Mouse (Mus musculus): Measurements from ENCODE around the gene Wfdc3. TPM values are rescaled to one million over a fixed set of nuclear protein-coding genes. Genes with fewer than 3 reads are reported as not detected.

Wfdc3 gene
- polyA plus RNA-seq, 1 experiment = 0.60 TPM

- Histone ChIP-seq H3K4me1 (ENCODE audit: control insufficient read depth, insufficient read depth, low read length) (no peaks in the 10 kb centered on the region), H3K9ac (ENCODE audit: low read depth, poor library complexity, severe bottlenecking) (no peak overlapping the region), H3K27me3 (ENCODE audit: control insufficient read depth, insufficient read depth, low read length, poor library complexity, severe bottlenecking) (no peaks in the 10 kb centered on the region), H3K4me3 (ENCODE audit: low read depth, low read length) (no peak overlapping the region), H3K27ac (ENCODE audit: insufficient read depth, low read length) (no peak overlapping the region), H3K9me3 (replicated peaks; ENCODE audit: control insufficient read depth, insufficient read depth, low read length, poor library complexity, severe bottlenecking) (peaks cover 4% of the 10 kb centered on the region), H3K36me3 (ENCODE audit: control insufficient read depth, insufficient read depth, low read length, poor library complexity, severe bottlenecking) (no peaks in the 10 kb centered on the region)
- TF ChIP-seq CTCF (IDR thresholded peaks at IDR 0.05; ENCODE audit: low read depth, low read length) (no peak), POLR2A (IDR thresholded peaks at IDR 0.05; ENCODE audit: insufficient read depth, low read length) (no peak), EP300 (IDR thresholded peaks at IDR 0.05; ENCODE audit: insufficient read depth, low read depth, low read length) (no peak)
These were observed 44.0 kb downstream of the Wfdc3 start for GRCm38 (mm10) chr2:164701761-164702160.

GRCm38 (mm10) chr2:164700959-164701358 is 44.8 kb downstream of the Wfdc3 start:
- Histone ChIP-seq H3K9ac (ENCODE audit: low read depth, poor library complexity, severe bottlenecking) (no peak overlapping the region), H3K4me1 (ENCODE audit: control insufficient read depth, insufficient read depth, low read length) (no peaks in the 10 kb centered on the region), H3K27ac (ENCODE audit: insufficient read depth, low read length) (no peak overlapping the region), H3K36me3 (ENCODE audit: control insufficient read depth, insufficient read depth, low read length, poor library complexity, severe bottlenecking) (no peaks in the 10 kb centered on the region), H3K27me3 (ENCODE audit: control insufficient read depth, insufficient read depth, low read length, poor library complexity, severe bottlenecking) (no peaks in the 10 kb centered on the region; the same call in 1 of the 2 replicates), H3K4me3 (ENCODE audit: low read depth, low read length) (no peak overlapping the region), H3K9me3 (replicated peaks; ENCODE audit: control insufficient read depth, insufficient read depth, low read length, poor library complexity, severe bottlenecking) (peaks cover 4% of the 10 kb centered on the region)
- no peak for TF ChIP-seq POLR2A (IDR thresholded peaks at IDR 0.05; ENCODE audit: insufficient read depth, low read length)
- no peak for TF ChIP-seq EP300 (IDR thresholded peaks at IDR 0.05; ENCODE audit: insufficient read depth, low read depth, low read length)
- TF ChIP-seq CTCF (IDR thresholded peaks at IDR 0.05; ENCODE audit: low read depth, low read length) = no peak

GRCm38 (mm10) chr2:164698201-164698600 is 47.5 kb downstream of the Wfdc3 start, which contains the start of gene Spint4:
TSS of gene Spint4 (plus strand) at chr2:164698501.
- H3K9ac ChIP-seq (ENCODE audit: low read depth, poor library complexity, severe bottlenecking) = no peak within 1 kb of the TSS
- H3K36me3 ChIP-seq (ENCODE audit: control insufficient read depth, insufficient read depth, low read length, poor library complexity, severe bottlenecking) = no peaks in the 10 kb centered on the region
- no peaks in the 10 kb centered on the region for H3K4me1 ChIP-seq (ENCODE audit: control insufficient read depth, insufficient read depth, low read length)
- no peak for TF ChIP-seq POLR2A (IDR thresholded peaks at IDR 0.05; ENCODE audit: insufficient read depth, low read length)
- TF ChIP-seq EP300 (IDR thresholded peaks at IDR 0.05; ENCODE audit: insufficient read depth, low read depth, low read length) = no peak
- TF ChIP-seq CTCF (IDR thresholded peaks at IDR 0.05; ENCODE audit: low read depth, low read length) = no peak
- H3K9me3 ChIP-seq (replicated peaks; ENCODE audit: control insufficient read depth, insufficient read depth, low read length, poor library complexity, severe bottlenecking) = no peaks in the 10 kb centered on the region
- no peak within 1 kb of the TSS for H3K27ac ChIP-seq (ENCODE audit: insufficient read depth, low read length)
- H3K4me3 ChIP-seq (ENCODE audit: low read depth, low read length) = no peak within 1 kb of the TSS
- no peaks in the 10 kb centered on the region; the same call in 1 of the 2 replicates for H3K27me3 ChIP-seq (ENCODE audit: control insufficient read depth, insufficient read depth, low read length, poor library complexity, severe bottlenecking)

- Histone ChIP-seq H3K4me3 (ENCODE audit: low read depth, low read length) (no peak within 1 kb of the TSS), H3K27ac (ENCODE audit: insufficient read depth, low read length) (no peak within 1 kb of the TSS)
- no peak for TF ChIP-seq POLR2A (IDR thresholded peaks at IDR 0.05; ENCODE audit: insufficient read depth, low read length)
- TF ChIP-seq CTCF (IDR thresholded peaks at IDR 0.05; ENCODE audit: low read depth, low read length) = no peak
- no peak for TF ChIP-seq EP300 (IDR thresholded peaks at IDR 0.05; ENCODE audit: insufficient read depth, low read depth, low read length)
These were observed 60.9 kb downstream of the Wfdc3 start, which contains the start of gene Wfdc13 for GRCm38 (mm10) chr2:164684807-164685206. TSS of gene Wfdc13 (plus strand) at chr2:164685107.

More at GRCm38 (mm10) chr2:164684807-164685206, 60.9 kb downstream of the Wfdc3 start, which contains the start of gene Wfdc13:
- H3K9me3 ChIP-seq (replicated peaks; ENCODE audit: control insufficient read depth, insufficient read depth, low read length, poor library complexity, severe bottlenecking) = no peaks in the 10 kb centered on the region
- no peaks in the 10 kb centered on the region for H3K4me1 ChIP-seq (ENCODE audit: control insufficient read depth, insufficient read depth, low read length)
- no peak within 1 kb of the TSS for H3K9ac ChIP-seq (ENCODE audit: low read depth, poor library complexity, severe bottlenecking)
- no peaks in the 10 kb centered on the region for H3K36me3 ChIP-seq (ENCODE audit: control insufficient read depth, insufficient read depth, low read length, poor library complexity, severe bottlenecking)
- no peaks in the 10 kb centered on the region for H3K27me3 ChIP-seq (ENCODE audit: control insufficient read depth, insufficient read depth, low read length, poor library complexity, severe bottlenecking)

Other genes starting within 250 kb of the Wfdc3 start
- gene Pigt, start 248.4 kb downstream of the Wfdc3 start, polyA plus RNA-seq (2011; ENCODE audit: insufficient read depth, insufficient read length, low read depth, missing spikeins) = 49.9 and 52.7 TPM in 2 replicates
- gene Wfdc2, start 183.5 kb downstream of the Wfdc3 start, polyA plus RNA-seq (2011; ENCODE audit: insufficient read depth, insufficient read length, low read depth, missing spikeins) = 123 and 135 TPM in 2 replicates
- gene Spint3, start 172.5 kb downstream of the Wfdc3 start, polyA plus RNA-seq (2011; ENCODE audit: insufficient read depth, insufficient read length, low read depth, missing spikeins) = not detected in 2 replicates
- gene Wfdc6a, start 160.5 kb downstream of the Wfdc3 start, polyA plus RNA-seq (2011; ENCODE audit: insufficient read depth, insufficient read length, low read depth, missing spikeins) = not detected in 2 replicates
- not detected in 2 replicates for gene Eppin, start 152.3 kb downstream of the Wfdc3 start, polyA plus RNA-seq (2011; ENCODE audit: insufficient read depth, insufficient read length, low read depth, missing spikeins)
- gene Wfdc6b, start 132.4 kb downstream of the Wfdc3 start, polyA plus RNA-seq (2011; ENCODE audit: insufficient read depth, insufficient read length, low read depth, missing spikeins) = not detected in 2 replicates
- not detected in 2 replicates for gene Wfdc8, start 132.3 kb downstream of the Wfdc3 start, polyA plus RNA-seq (2011; ENCODE audit: insufficient read depth, insufficient read length, low read depth, missing spikeins)
- gene Wfdc16, start 107.1 kb downstream of the Wfdc3 start, polyA plus RNA-seq (2011; ENCODE audit: insufficient read depth, insufficient read length, low read depth, missing spikeins) = not detected in 2 replicates
- not detected in 2 replicates for gene Wfdc10, start 89.9 kb downstream of the Wfdc3 start, polyA plus RNA-seq (2011; ENCODE audit: insufficient read depth, insufficient read length, low read depth, missing spikeins)
- gene Wfdc9, start 89.3 kb downstream of the Wfdc3 start, polyA plus RNA-seq (2011; ENCODE audit: insufficient read depth, insufficient read length, low read depth, missing spikeins) = not detected in 2 replicates
- gene Wfdc11, start 71.8 kb downstream of the Wfdc3 start, polyA plus RNA-seq (2011; ENCODE audit: insufficient read depth, insufficient read length, low read depth, missing spikeins) = not detected in 2 replicates
- gene Wfdc13, start 60.8 kb downstream of the Wfdc3 start, polyA plus RNA-seq (2011; ENCODE audit: insufficient read depth, insufficient read length, low read depth, missing spikeins) = 0.57 TPM in 1 of 2 replicates, not detected in the other
- gene Spint4, start 47.4 kb downstream of the Wfdc3 start, polyA plus RNA-seq (2011; ENCODE audit: insufficient read depth, insufficient read length, low read depth, missing spikeins) = not detected in 2 replicates
- gene Spint5, start 30.6 kb downstream of the Wfdc3 start, polyA plus RNA-seq (2011; ENCODE audit: insufficient read depth, insufficient read length, low read depth, missing spikeins) = not detected in 2 replicates
- 26.7 and 30.4 TPM in 2 replicates for gene Dnttip1, start 52 bp upstream of the Wfdc3 start, polyA plus RNA-seq (2011; ENCODE audit: insufficient read depth, insufficient read length, low read depth, missing spikeins)
- gene Ube2c, start 24.0 kb upstream of the Wfdc3 start, polyA plus RNA-seq (2011; ENCODE audit: insufficient read depth, insufficient read length, low read depth, missing spikeins) = 366 and 371 TPM in 2 replicates
- 0.88 and 1.6 TPM in 2 replicates for gene Tnnc2, start 34.0 kb upstream of the Wfdc3 start, polyA plus RNA-seq (2011; ENCODE audit: insufficient read depth, insufficient read length, low read depth, missing spikeins)
- 10.7 and 11.2 TPM in 2 replicates for gene Snx21, start 39.9 kb upstream of the Wfdc3 start, polyA plus RNA-seq (2011; ENCODE audit: insufficient read depth, insufficient read length, low read depth, missing spikeins)
- gene Acot8, start 59.0 kb upstream of the Wfdc3 start, polyA plus RNA-seq (2011; ENCODE audit: insufficient read depth, insufficient read length, low read depth, missing spikeins) = 15.0 and 15.7 TPM in 2 replicates
- gene Zswim3, start 59.2 kb upstream of the Wfdc3 start, polyA plus RNA-seq (2011; ENCODE audit: insufficient read depth, insufficient read length, low read depth, missing spikeins) = 10.7 and 12.1 TPM in 2 replicates
- gene Zswim1, start 76.8 kb upstream of the Wfdc3 start, polyA plus RNA-seq (2011; ENCODE audit: insufficient read depth, insufficient read length, low read depth, missing spikeins) = 39.5 and 50.0 TPM in 2 replicates
- not detected in 2 replicates for gene Spata25, start 82.6 kb upstream of the Wfdc3 start, polyA plus RNA-seq (2011; ENCODE audit: insufficient read depth, insufficient read length, low read depth, missing spikeins)
- gene Ctsa, start 86.9 kb upstream of the Wfdc3 start, polyA plus RNA-seq (2011; ENCODE audit: insufficient read depth, insufficient read length, low read depth, missing spikeins) = 75.3 and 83.4 TPM in 2 replicates
- gene Neurl2, start 87.5 kb upstream of the Wfdc3 start, polyA plus RNA-seq (2011; ENCODE audit: insufficient read depth, insufficient read length, low read depth, missing spikeins) = 2.2 and 2.8 TPM in 2 replicates
- 52.4 and 55.9 TPM in 2 replicates for gene Pltp, start 111.8 kb upstream of the Wfdc3 start, polyA plus RNA-seq (2011; ENCODE audit: insufficient read depth, insufficient read length, low read depth, missing spikeins)
- 30.2 and 30.9 TPM in 2 replicates for gene Pcif1, start 133.4 kb upstream of the Wfdc3 start, polyA plus RNA-seq (2011; ENCODE audit: insufficient read depth, insufficient read length, low read depth, missing spikeins)
- 9.1 and 10.6 TPM in 2 replicates for gene Zfp335, start 165.8 kb upstream of the Wfdc3 start, polyA plus RNA-seq (2011; ENCODE audit: insufficient read depth, insufficient read length, low read depth, missing spikeins)
- 5.8 and 6.2 TPM in 2 replicates for gene Mmp9, start 194.8 kb upstream of the Wfdc3 start, polyA plus RNA-seq (2011; ENCODE audit: insufficient read depth, insufficient read length, low read depth, missing spikeins)
- 1.6 and 1.9 TPM in 2 replicates for gene Slc12a5, start 214.9 kb upstream of the Wfdc3 start, polyA plus RNA-seq (2011; ENCODE audit: insufficient read depth, insufficient read length, low read depth, missing spikeins)

Data from ES-Bruce4 (cell line).